Mouse (Mus musculus) embryonic facial prominence, embryonic 15.5 days (tissue): ENCODE data around the gene Ttll10. TPM values are rescaled to one million over a fixed set of nuclear protein-coding genes. Genes with fewer than 3 reads are reported as not detected.

ENCODE experiments used
- ATAC-seq: fragments of 200-750 bp; cut with Nextera tagmentation; 2 replicates; pipeline ENCODE4 v1.8.0; 2017; ENCODE audit warnings: low read depth, moderate TSS enrichment; ENCODE audit not compliant: insufficient number of reproducible peaks, low FRiP score, low TSS enrichment
- H3K27ac ChIP-seq: fragments of 300-500 bp; sonication (generic); replicated peaks from 2 replicates; pipeline ENCODE4 v1.5.1; 2015; ENCODE audit warnings: mild to moderate bottlenecking, inconsistent platforms
- H3K27me3 ChIP-seq: fragments of 300-500 bp; sonication (generic); 2 replicates; pipeline ENCODE4 v1.6.1; 2015; ENCODE audit warnings: inconsistent platforms
- H3K36me3 ChIP-seq: fragments of 300-500 bp; sonication (generic); 2 replicates; pipeline ENCODE4 v1.6.1; 2015; ENCODE audit warnings: mild to moderate bottlenecking, inconsistent platforms
- H3K4me1 ChIP-seq: fragments of 300-500 bp; sonication (generic); 2 replicates; pipeline ENCODE4 v1.6.1; 2015; ENCODE audit warnings: inconsistent platforms
- H3K4me2 ChIP-seq: fragments of 300-500 bp; sonication (generic); replicated peaks from 2 replicates; pipeline ENCODE4 v1.6.1; 2015; ENCODE audit warnings: mild to moderate bottlenecking, inconsistent platforms
- H3K4me3 ChIP-seq: fragments of 300-500 bp; sonication (generic); replicated peaks from 2 replicates; pipeline ENCODE4 v1.5.1; 2015; ENCODE audit warnings: mild to moderate bottlenecking, inconsistent platforms
- H3K9ac ChIP-seq: fragments of 300-500 bp; sonication (generic); 2 replicates; pipeline ENCODE4 v1.6.1; 2015; ENCODE audit warnings: inconsistent platforms
- H3K9me3 ChIP-seq: fragments of 300-500 bp; sonication (generic); replicated peaks from 2 replicates; pipeline ENCODE4 v1.6.1; 2016; ENCODE audit warnings: inconsistent platforms
- WGBS: fragments of 180-500 bp; shearing (Covaris S2); methylation state at CpG from one replicate; pipeline ENCODE4 v1.1.7; 2015; 5-methylcytosine and 5-hydroxymethylcytosine counted together
- polyA plus RNA-seq: library from polyadenylated mRNA; unstranded; fragments of >200 nt; fragmentation: Nextera tagmentation; extraction: Ambion mirVana; gene quantifications from 2 replicates; pipeline ENCODE4 v1.2.1, GENCODE M21; 2015

Ttll10 gene
- polyA plus RNA-seq, 1 experiment from 2014 or later, result 4.3 TPM

DNA sequence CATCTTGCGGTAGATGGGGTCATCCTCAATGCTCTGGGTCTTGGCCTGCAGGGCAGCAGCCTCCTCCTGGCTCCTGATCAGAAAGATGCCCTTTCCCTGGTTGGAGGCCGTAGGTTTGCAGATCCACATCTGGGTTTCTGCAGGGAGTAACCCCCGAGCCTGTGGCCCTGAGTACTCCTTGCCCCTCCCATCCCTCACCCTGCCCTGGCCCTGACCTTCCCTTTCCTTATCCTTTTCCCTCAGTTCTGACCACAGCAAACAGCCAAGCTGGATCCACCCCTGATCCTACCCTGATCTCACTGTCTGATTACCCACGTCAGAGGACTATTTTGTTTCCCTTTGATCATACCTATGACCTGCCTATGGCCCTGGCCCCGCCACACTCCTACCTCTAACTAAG, 14.5 kb downstream of the Ttll10 start:
- WGBS, result 48% methylated on average over 5 of the region's 5 CpGs
- no peak overlapping the region for H3K9ac ChIP-seq
- H3K4me2 ChIP-seq, result no peak overlapping the region
- H3K4me1 ChIP-seq, result no peaks in the 10 kb centered on the region
- H3K27ac ChIP-seq, result no peak overlapping the region
- ATAC-seq, result no peak
- H3K4me3 ChIP-seq, result no peak overlapping the region
- H3K9me3 ChIP-seq, result no peaks in the 10 kb centered on the region
- H3K27me3 ChIP-seq, result no peaks in the 10 kb centered on the region
- no peaks in the 10 kb centered on the region for H3K36me3 ChIP-seq

GRCm38 (mm10) chr4:156034901-156035300, 24.3 kb downstream of the Ttll10 start:
- peak overlapping the region; percentile 40 for H3K4me2 ChIP-seq
- H3K4me3 ChIP-seq, result peak overlapping the region; percentile 16; the same call in 1 of the 2 replicates
- no peaks in the 10 kb centered on the region for H3K36me3 ChIP-seq
- H3K4me1 ChIP-seq, result peaks cover 38% of the 10 kb centered on the region
- WGBS, result 10% methylated on average over 25 of the region's 25 CpGs
- no peaks in the 10 kb centered on the region for H3K9me3 ChIP-seq
- H3K9ac ChIP-seq, result no peak overlapping the region
- no peak overlapping the region for H3K27ac ChIP-seq
- H3K27me3 ChIP-seq, result peaks cover 22% of the 10 kb centered on the region
- no peak for ATAC-seq

DNA sequence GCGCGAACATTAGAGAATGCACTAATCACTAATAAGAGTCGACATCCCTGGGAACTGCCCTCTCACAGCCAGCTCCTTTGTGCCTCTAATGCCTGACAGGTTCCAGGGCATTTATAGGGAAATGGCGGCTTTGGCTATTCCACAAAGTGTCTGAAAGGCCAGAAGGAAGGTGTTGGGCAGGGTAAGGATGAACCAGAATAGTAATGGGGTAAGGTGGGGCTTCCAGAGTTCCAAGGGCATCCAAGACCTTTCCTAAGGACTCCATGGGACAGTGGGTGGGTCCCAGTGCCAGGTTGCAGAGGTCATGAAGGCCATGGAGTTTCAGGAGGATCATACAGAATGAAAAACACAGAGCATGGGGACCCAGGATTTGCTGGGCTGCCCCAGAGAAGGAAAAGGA, 24.9 kb downstream of the Ttll10 start:
- Histone ChIP-seq H3K4me3 (no peak overlapping the region), H3K27ac (no peak overlapping the region), H3K27me3 (peaks cover 22% of the 10 kb centered on the region), H3K9me3 (no peaks in the 10 kb centered on the region), H3K9ac (no peak overlapping the region), H3K36me3 (0 out of 2 replicates have a peak, but pooled peaks cover 3% of the 10 kb centered on the region), H3K4me2 (no peak overlapping the region), H3K4me1 (peaks cover 38% of the 10 kb centered on the region)
- WGBS, result 61% methylated on average over 4 of the region's 4 CpGs
- ATAC-seq, result no peak

GRCm38 (mm10) chr4:156033476-156034119, 25.6 kb downstream of the Ttll10 start:
- peaks cover 38% of the 10 kb centered on the region for H3K4me1 ChIP-seq
- no peak overlapping the region for H3K27ac ChIP-seq
- no peak overlapping the region for H3K4me2 ChIP-seq
- peaks cover 8% of the 10 kb centered on the region; the same call in 1 of the 2 replicates for H3K36me3 ChIP-seq
- H3K4me3 ChIP-seq, result no peak overlapping the region
- H3K9me3 ChIP-seq, result no peaks in the 10 kb centered on the region
- H3K9ac ChIP-seq, result no peak overlapping the region
- 49% methylated on average over 6 of the region's 6 CpGs for WGBS
- H3K27me3 ChIP-seq, result peaks cover 22% of the 10 kb centered on the region
- no peak for ATAC-seq

- H3K27ac ChIP-seq, result peak overlapping the region; percentile 96
- 71% methylated on average over 4 of the region's 4 CpGs for WGBS
These were observed 26.4 kb downstream of the Ttll10 start for GRCm38 (mm10) chr4:156032856-156033255.

DNA sequence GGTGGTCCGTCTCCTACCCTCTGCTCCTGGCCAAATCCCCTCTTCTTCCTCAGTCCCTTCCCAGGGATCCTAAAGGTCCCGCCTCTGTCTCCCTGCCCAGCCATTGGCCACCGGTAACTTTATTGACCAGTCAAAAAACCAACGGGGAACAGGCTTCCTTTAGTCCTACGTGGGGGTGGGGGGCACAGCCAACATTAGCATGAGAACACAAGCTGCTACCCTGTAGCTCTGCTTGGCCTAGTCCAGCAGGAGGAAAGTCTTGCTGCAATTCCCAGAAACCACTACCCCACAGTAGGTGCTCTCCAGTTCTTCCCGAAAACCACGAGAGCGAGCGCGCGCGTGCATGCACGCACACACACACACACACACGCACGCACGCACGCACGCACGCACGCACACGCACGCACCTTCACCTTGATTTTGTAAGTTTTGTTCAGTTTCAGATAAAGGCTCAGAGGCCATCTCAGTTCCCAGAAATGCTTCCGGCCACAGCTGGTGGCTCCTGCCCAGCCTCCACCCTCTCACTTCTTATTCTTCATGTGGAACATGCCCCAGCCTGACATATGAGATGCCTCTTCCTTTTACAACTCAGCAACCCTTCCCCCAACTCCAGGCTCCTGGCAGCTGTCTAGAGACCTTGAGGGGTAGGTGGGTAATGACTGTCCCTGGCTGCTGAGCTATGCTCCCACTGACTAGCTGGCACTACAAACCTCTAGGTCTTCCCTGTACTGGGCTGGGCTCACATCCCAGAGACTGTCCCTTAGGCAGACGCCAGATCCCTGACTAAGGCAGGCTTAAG, 27.4 kb downstream of the Ttll10 start:
- peak; percentile 87 for ATAC-seq
- peak overlapping the region; percentile 55 for H3K4me3 ChIP-seq
- peak overlapping the region; percentile 96 for H3K27ac ChIP-seq
- peaks cover 17% of the 10 kb centered on the region for H3K36me3 ChIP-seq
- H3K4me1 ChIP-seq, result peaks cover 38% of the 10 kb centered on the region
- under 1% methylated on average over 24 of the region's 24 CpGs for WGBS
- peaks cover 22% of the 10 kb centered on the region for H3K27me3 ChIP-seq
- H3K4me2 ChIP-seq, result peak overlapping the region; percentile 72
- H3K9me3 ChIP-seq, result no peaks in the 10 kb centered on the region
- peak overlapping the region; percentile 42 for H3K9ac ChIP-seq

More at GRCm38 (mm10) chr4:156032856-156033255, 26.4 kb downstream of the Ttll10 start:
- no peak for ATAC-seq
- no peaks in the 10 kb centered on the region for H3K9me3 ChIP-seq
- no peak overlapping the region for H3K4me3 ChIP-seq
- H3K27me3 ChIP-seq, result peaks cover 22% of the 10 kb centered on the region
- H3K9ac ChIP-seq, result no peak overlapping the region
- peaks cover 38% of the 10 kb centered on the region for H3K4me1 ChIP-seq
- H3K36me3 ChIP-seq, result peaks cover 15% of the 10 kb centered on the region
- 0 out of 2 replicates have a peak overlapping the region, but pooled peaks have one; percentile 72 for H3K4me2 ChIP-seq

DNA sequence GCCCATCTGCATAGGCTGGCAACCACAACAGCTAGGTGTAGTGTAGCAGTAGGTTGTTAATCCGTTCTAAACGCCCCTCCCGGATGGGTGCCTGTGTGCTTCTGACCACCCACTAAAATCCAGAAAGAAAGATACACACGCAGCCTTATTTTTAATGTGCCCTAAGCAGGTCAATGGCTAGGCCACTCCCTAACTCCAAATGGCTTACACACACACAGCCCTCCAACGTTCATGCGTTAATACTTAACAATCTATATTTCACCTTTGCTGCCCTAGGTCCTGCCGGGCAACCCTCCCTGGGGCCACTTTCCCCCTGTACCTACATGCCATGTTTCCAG, 28.0 kb downstream of the Ttll10 start:
- H3K4me3 ChIP-seq, result peak overlapping the region; percentile 55
- 0 out of 2 replicates have a peak, but pooled peaks have one; percentile 9 for ATAC-seq
- peak overlapping the region; percentile 42 for H3K9ac ChIP-seq
- H3K9me3 ChIP-seq, result no peaks in the 10 kb centered on the region
- H3K4me2 ChIP-seq, result peak overlapping the region; percentile 72
- 2% methylated on average over 7 of the region's 7 CpGs for WGBS
- H3K27ac ChIP-seq, result peak overlapping the region; percentile 96
- peaks cover 40% of the 10 kb centered on the region for H3K4me1 ChIP-seq
- peaks cover 17% of the 10 kb centered on the region for H3K36me3 ChIP-seq
- H3K27me3 ChIP-seq, result peaks cover 20% of the 10 kb centered on the region

- H3K27me3 ChIP-seq, result peaks cover 16% of the 10 kb centered on the region
- ATAC-seq, result no peak
- peak overlapping the region; percentile 96 for H3K27ac ChIP-seq
- 49% methylated on average over 9 of the region's 9 CpGs for WGBS
- peaks cover 45% of the 10 kb centered on the region for H3K4me1 ChIP-seq
- H3K36me3 ChIP-seq, result peaks cover 19% of the 10 kb centered on the region
- peak overlapping the region; percentile 55 for H3K4me3 ChIP-seq
- H3K9ac ChIP-seq, result peak overlapping the region; percentile 42
- no peaks in the 10 kb centered on the region for H3K9me3 ChIP-seq
- peak overlapping the region; percentile 72 for H3K4me2 ChIP-seq
These were observed 28.5 kb downstream of the Ttll10 start for GRCm38 (mm10) chr4:156030651-156031118.

- no peak for ATAC-seq
- 93% methylated on average over 7 of the region's 7 CpGs for WGBS
- H3K27me3 ChIP-seq, result no peaks in the 10 kb centered on the region
- no peak overlapping the region for H3K9ac ChIP-seq
- H3K4me1 ChIP-seq, result peaks cover 40% of the 10 kb centered on the region
- H3K4me2 ChIP-seq, result no peak overlapping the region
- no peak overlapping the region for H3K27ac ChIP-seq
- H3K4me3 ChIP-seq, result no peak overlapping the region
- peaks cover 20% of the 10 kb centered on the region for H3K36me3 ChIP-seq
- H3K9me3 ChIP-seq, result no peaks in the 10 kb centered on the region
These were observed 30.6 kb downstream of the Ttll10 start for GRCm38 (mm10) chr4:156028580-156028979.

GRCm38 (mm10) chr4:156026013-156026412, 33.2 kb downstream of the Ttll10 start, which contains the start of gene Tnfrsf18:
TSS of gene Tnfrsf18 (plus strand) at chr4:156026164.
- Histone ChIP-seq H3K27me3 (no peaks in the 10 kb centered on the region), H3K4me1 (peaks cover 20% of the 10 kb centered on the region), H3K4me3 (no peak within 1 kb of the TSS), H3K9me3 (no peaks in the 10 kb centered on the region), H3K9ac (no peak within 1 kb of the TSS), H3K27ac (peak within 1 kb of the TSS; percentile 63), H3K36me3 (peaks cover 20% of the 10 kb centered on the region), H3K4me2 (0 out of 2 replicates have a peak within 1 kb of the TSS, but pooled peaks have one; percentile 4)
- 42% methylated on average over 4 of the region's 4 CpGs for WGBS
- no peak for ATAC-seq

DNA sequence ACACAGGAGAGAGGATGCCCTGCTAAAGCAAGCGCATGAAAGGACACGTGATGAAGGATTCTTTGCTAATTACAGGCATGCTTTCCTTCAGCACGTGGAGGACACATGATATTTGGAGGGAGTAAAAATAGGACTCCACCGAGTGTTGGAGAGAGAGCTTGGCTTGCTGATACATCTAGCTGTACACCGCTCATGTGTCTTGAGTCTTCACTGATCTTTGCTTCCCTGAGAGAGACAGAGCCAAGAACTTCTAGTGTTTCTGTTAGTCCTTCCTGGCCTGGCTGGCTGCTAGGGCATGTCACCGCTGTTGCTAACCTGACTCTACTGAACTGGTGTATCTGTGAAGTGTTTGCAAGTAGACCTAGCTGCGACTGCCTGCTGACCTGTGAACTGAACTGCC, 35.0 kb downstream of the Ttll10 start:
- H3K36me3 ChIP-seq, result peaks cover 18% of the 10 kb centered on the region
- H3K27ac ChIP-seq, result no peak overlapping the region
- 0 out of 2 replicates have a peak, but pooled peaks cover 10% of the 10 kb centered on the region for H3K4me1 ChIP-seq
- H3K9ac ChIP-seq, result no peak overlapping the region
- no peaks in the 10 kb centered on the region for H3K27me3 ChIP-seq
- no peak overlapping the region for H3K4me3 ChIP-seq
- H3K9me3 ChIP-seq, result no peaks in the 10 kb centered on the region
- 79% methylated on average over 7 of the region's 7 CpGs for WGBS
- ATAC-seq, result no peak
- H3K4me2 ChIP-seq, result no peak overlapping the region
